Mouse (Mus musculus) liver, embryonic 14.5 days (tissue): Measurements from ENCODE around the gene Sec14l1. TPM values are rescaled to one million over a fixed set of nuclear protein-coding genes. Genes with fewer than 3 reads are reported as not detected.

Experiments
- ATAC-seq: fragments of 200-750 bp; cut with Nextera tagmentation; 2 replicates; pipeline ENCODE4 v1.8.0; 2017; ENCODE audit warnings: moderate number of reproducible peaks, mild to moderate bottlenecking, moderate library complexity; ENCODE audit not compliant: insufficient read depth
- DNase-seq, 3 experiments: peaks; one replicate each; pipeline ENCODE4 v3.0.0-alpha.2; 2012 to 2013; ENCODE audit warnings: low read depth in 3 of 3, low spot score in 3 of 3
- H3K27ac ChIP-seq: fragments of 300-500 bp; sonication (generic); 2 replicates; pipeline ENCODE4 v1.5.1; 2014; ENCODE audit warnings: moderate library complexity, mild to moderate bottlenecking, control low read depth, inconsistent platforms
- H3K27me3 ChIP-seq: fragments of 300-500 bp; sonication (generic); 2 replicates; pipeline ENCODE4 v1.6.1; 2014; ENCODE audit warnings: mild to moderate bottlenecking, low read length, moderate library complexity; ENCODE audit not compliant: control insufficient read depth, insufficient read depth
- H3K36me3 ChIP-seq: fragments of 300-500 bp; sonication (generic); replicated peaks from 2 replicates; pipeline ENCODE4 v1.6.1; 2014; ENCODE audit warnings: low read depth; ENCODE audit not compliant: control insufficient read depth, insufficient read depth
- H3K4me1 ChIP-seq, 2 experiments: fragments of 200-500 bp in 1 of 2; fragments of 300-500 bp in 1 of 2; sonication (generic) in 1 of 2; replicated peaks; 2 replicates each; pipeline ENCODE4 v1.6.1; 2012 to 2014; ENCODE audit warnings: antibody characterized with exemption in 1 of 2, inconsistent platforms in 1 of 2, low read length in 1 of 2; ENCODE audit not compliant: control insufficient read depth in 2 of 2, insufficient read depth in 2 of 2
- H3K4me2 ChIP-seq: fragments of 300-500 bp; sonication (generic); 2 replicates; pipeline ENCODE4 v1.6.1; 2014; ENCODE audit warnings: low read depth, mild to moderate bottlenecking, control low read depth, moderate library complexity
- H3K4me3 ChIP-seq, 2 experiments: fragments of 200-500 bp in 1 of 2; fragments of 300-500 bp in 1 of 2; sonication (generic) in 1 of 2; 2 replicates each; pipeline ENCODE4 v1.5.1; 2012 to 2014; ENCODE audit warnings: low read depth in 2 of 2, low read length in 2 of 2, mild to moderate bottlenecking in 2 of 2, control low read depth in 1 of 2, inconsistent platforms in 1 of 2, moderate library complexity in 1 of 2; ENCODE audit not compliant: insufficient read depth in 1 of 2
- H3K9ac ChIP-seq: fragments of 300-500 bp; sonication (generic); replicated peaks from 2 replicates; pipeline ENCODE4 v1.6.1; 2014; ENCODE audit warnings: mild to moderate bottlenecking, control low read depth, moderate library complexity
- H3K9me3 ChIP-seq: fragments of 300-500 bp; sonication (generic); 2 replicates; pipeline ENCODE4 v1.6.1; 2016; ENCODE audit warnings: low read length, mixed read lengths; ENCODE audit not compliant: control insufficient read depth
- CTCF ChIP-seq: IDR thresholded peaks from 2 replicates; pipeline ENCODE4 v1.5.1; 2016; ENCODE audit warnings: antibody characterized with exemption, low read depth, control low read depth
- EP300 ChIP-seq: IDR thresholded peaks from 2 replicates; pipeline ENCODE4 v1.6.1; 2016; ENCODE audit warnings: antibody characterized with exemption, low read depth
- WGBS: fragments of 180-500 bp; shearing (Covaris S2); extraction: QIAGEN DNeasy Blood & Tissue Kit; methylation state at CpG from one replicate; pipeline ENCODE4 v1.1.7; 2014; ENCODE audit not compliant: insufficient replicate concordance; 5-methylcytosine and 5-hydroxymethylcytosine counted together
- polyA plus RNA-seq, 2 experiments: library from polyadenylated mRNA; depleted of rRNA in 1 of 2; stranded (reverse) in 1 of 2; unstranded in 1 of 2; fragments of >200 nt; fragmentation: Nextera tagmentation in 1 of 2; extraction: Ambion mirVana in 1 of 2; gene quantifications; 2 replicates each; pipeline versions ENCODE4 v1.2.1 to v1.2.3; 2012 to 2014

Sec14l1 gene
- polyA plus RNA-seq, 2 experiments: 10.5 to 13.0 TPM

DNA sequence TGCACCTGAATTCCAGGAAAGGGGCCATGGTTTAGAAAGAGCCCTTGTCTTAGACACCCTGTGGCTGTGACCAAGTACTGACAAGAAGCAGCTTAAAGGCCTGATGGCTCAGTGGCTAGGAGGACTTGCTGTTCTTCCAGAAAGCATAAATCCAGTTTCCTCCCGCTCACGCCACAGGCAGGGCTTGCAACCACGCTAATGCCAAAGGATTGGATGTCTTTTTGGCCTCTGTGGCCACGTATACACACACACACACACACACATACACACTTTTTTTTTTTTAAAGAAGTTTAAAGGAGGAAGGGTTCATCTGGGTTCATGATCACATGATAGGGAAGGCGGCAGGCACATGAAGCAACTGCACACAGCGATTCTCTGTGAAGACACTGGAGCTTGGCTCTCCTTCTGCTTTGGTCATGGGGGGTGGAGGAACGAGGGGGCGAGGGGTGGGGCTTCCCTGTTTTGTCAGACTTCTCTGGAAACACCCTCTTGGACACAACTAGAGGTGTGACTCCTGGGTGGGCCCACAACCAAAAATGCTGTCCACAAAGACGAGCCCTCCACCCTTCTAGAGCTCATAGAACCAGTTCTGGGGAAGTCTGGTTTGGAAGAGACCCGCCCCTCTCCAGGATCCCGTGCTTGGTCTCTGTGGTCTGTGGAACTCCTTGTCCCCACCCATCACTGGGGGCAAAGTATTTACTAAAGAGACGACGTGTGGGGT lies 26.5 kb upstream of the Sec14l1 start:
- no peak overlapping the region for H3K4me2 ChIP-seq
- no peaks in the 10 kb centered on the region for H3K36me3 ChIP-seq
- H3K9ac ChIP-seq: no peak overlapping the region
- H3K4me1 ChIP-seq: peaks cover 0 to 8% of the 10 kb centered on the region in 2 experiments; a peak in 2 of 4 replicates
- no peak for TF ChIP-seq EP300
- TF ChIP-seq CTCF: no peak
- DNase-seq (no peak), ATAC-seq (no peak)
- H3K27ac ChIP-seq: no peak overlapping the region
- no peaks in the 10 kb centered on the region for H3K9me3 ChIP-seq
- 53% methylated on average over 13 of the region's 13 CpGs for WGBS
- no peaks in the 10 kb centered on the region for H3K27me3 ChIP-seq
- H3K4me3 ChIP-seq: no peak overlapping the region

- Histone ChIP-seq H3K4me2 (no peak overlapping the region), H3K9ac (no peak overlapping the region), H3K27me3 (no peaks in the 10 kb centered on the region), H3K4me3 (no peak overlapping the region), H3K27ac (no peak overlapping the region), H3K9me3 (no peaks in the 10 kb centered on the region), H3K4me1 (peaks cover 0 to 8% of the 10 kb centered on the region in 2 experiments; a peak in 2 of 4 replicates), H3K36me3 (no peaks in the 10 kb centered on the region)
- TF ChIP-seq EP300: no peak
- no peak for TF ChIP-seq CTCF
- ATAC-seq: no peak
- 53% methylated on average over 9 of the region's 9 CpGs for WGBS
- DNase-seq: no peak
These were observed 25.1 kb upstream of the Sec14l1 start for GRCm38 (mm10) chr11:117089673-117090419.

- no peak for TF ChIP-seq CTCF
- TF ChIP-seq EP300: no peak
- Histone ChIP-seq H3K4me1 (peaks cover 0 to 8% of the 10 kb centered on the region in 2 experiments; a peak in 2 of 4 replicates), H3K27ac (no peak overlapping the region), H3K4me2 (no peak overlapping the region), H3K27me3 (no peaks in the 10 kb centered on the region), H3K36me3 (no peaks in the 10 kb centered on the region), H3K9me3 (no peaks in the 10 kb centered on the region), H3K9ac (no peak overlapping the region), H3K4me3 (no peak overlapping the region)
- DNase-seq (no peak), ATAC-seq (no peak)
- WGBS: 56% methylated on average over 4 of the region's 4 CpGs
These were observed 23.6 kb upstream of the Sec14l1 start for GRCm38 (mm10) chr11:117091406-117091805.

DNA sequence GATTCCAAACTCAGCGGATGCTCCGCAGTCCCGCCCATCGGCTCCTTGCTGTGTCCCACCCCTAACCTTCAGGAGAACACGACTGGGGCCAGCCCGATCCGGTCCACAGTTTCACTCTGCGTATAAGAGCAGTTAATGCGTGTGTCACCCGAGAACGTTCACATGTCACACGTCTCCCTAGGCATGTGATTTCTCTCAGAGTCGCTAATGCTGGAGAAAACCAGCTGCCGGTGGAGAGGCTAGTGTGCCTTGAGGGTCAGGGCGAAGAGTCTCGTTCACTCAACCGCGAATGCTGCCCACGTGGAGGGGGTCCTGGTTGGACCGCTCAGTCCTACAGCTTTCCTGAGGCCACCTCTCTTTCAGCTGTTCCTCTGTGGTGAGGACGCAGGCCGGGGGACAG lies 23.1 kb upstream of the Sec14l1 start:
- TF ChIP-seq CTCF (no peak), EP300 (no peak)
- no peaks in the 10 kb centered on the region for H3K9me3 ChIP-seq
- no peak overlapping the region for H3K4me2 ChIP-seq
- 29% methylated on average over 22 of the region's 22 CpGs for WGBS
- H3K4me3 ChIP-seq: no peak overlapping the region
- H3K9ac ChIP-seq: no peak overlapping the region
- no peak for ATAC-seq
- H3K4me1 ChIP-seq: peaks cover 0 to 8% of the 10 kb centered on the region in 2 experiments; a peak in 2 of 4 replicates
- no peak for DNase-seq
- H3K27me3 ChIP-seq: no peaks in the 10 kb centered on the region
- no peaks in the 10 kb centered on the region for H3K36me3 ChIP-seq
- H3K27ac ChIP-seq: no peak overlapping the region

GRCm38 (mm10) chr11:117092711-117093110 lies 22.3 kb upstream of the Sec14l1 start:
- H3K9ac ChIP-seq: no peak overlapping the region
- no peak overlapping the region for H3K27ac ChIP-seq
- ATAC-seq: no peak
- H3K4me2 ChIP-seq: no peak overlapping the region
- WGBS: 53% methylated on average over 8 of the region's 8 CpGs
- no peaks in the 10 kb centered on the region for H3K9me3 ChIP-seq
- no peak for TF ChIP-seq CTCF
- TF ChIP-seq EP300: no peak
- no peaks in the 10 kb centered on the region for H3K27me3 ChIP-seq
- no peaks in the 10 kb centered on the region for H3K36me3 ChIP-seq
- no peak overlapping the region for H3K4me3 ChIP-seq
- no peak for DNase-seq
- H3K4me1 ChIP-seq: peaks cover 0 to 8% of the 10 kb centered on the region in 2 experiments; a peak in 2 of 4 replicates
